Mouse (Mus musculus): Measurements from ENCODE around the gene Atn1. TPM values are rescaled to one million over a fixed set of nuclear protein-coding genes. Genes with fewer than 3 reads are reported as not detected.
A peak's percentile ranks its signal among the peaks of the same experiment; 100 is the strongest.

Atn1 gene
- polyA plus RNA-seq, 1 experiment from 2014 or later, result 1.8 TPM

DNA sequence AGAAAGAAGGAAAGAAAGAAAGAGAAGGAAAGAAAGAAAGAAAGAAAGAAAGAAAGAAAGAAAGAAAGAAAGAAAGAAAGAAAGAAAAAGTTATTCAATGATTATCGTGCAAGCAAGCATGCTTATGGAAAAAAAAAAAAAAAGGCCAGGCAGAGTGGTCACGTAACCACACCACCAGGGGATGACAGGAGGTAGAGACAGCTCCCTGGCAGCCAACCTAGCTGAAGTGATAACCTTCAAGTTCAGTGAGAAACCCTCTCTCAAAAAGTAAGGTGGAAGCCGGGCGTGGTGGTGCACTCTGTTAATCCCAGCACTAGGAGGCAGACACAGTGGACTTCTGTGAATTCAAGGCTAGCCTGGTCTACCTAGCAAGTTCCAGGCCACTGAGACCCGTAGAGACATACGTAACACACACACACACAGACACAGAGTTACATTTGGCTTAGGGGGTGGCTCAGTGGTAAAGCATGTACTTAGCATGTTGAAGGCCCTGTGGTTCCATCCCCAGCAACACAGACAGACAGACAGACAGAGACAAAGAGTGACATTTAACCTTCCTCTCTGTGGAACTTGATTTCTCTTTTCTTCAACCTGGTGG is 33.3 kb downstream of the Atn1 start:
- Histone ChIP-seq H3K4me1 (ENCODE audit: insufficient read depth) (peaks cover 51% of the 10 kb centered on the region), H3K9me3 (ENCODE audit: low read length) (no peaks in the 10 kb centered on the region), H3K9ac (replicated peaks) (no peak overlapping the region), H3K4me2 (ENCODE audit: low read depth, low read length) (0 out of 2 replicates have a peak overlapping the region, but pooled peaks have one; percentile 31), H3K4me3 (ENCODE audit: low read depth, low read length) (no peak overlapping the region), H3K27me3 (ENCODE audit: insufficient read depth, low read length) (no peaks in the 10 kb centered on the region), H3K27ac (ENCODE audit: low read depth) (peak overlapping the region; percentile 65), H3K36me3 (replicated peaks; ENCODE audit: insufficient read depth, low read length) (peaks cover 29% of the 10 kb centered on the region)
- 75% methylated on average over 6 of the region's 6 CpGs for WGBS (ENCODE audit: insufficient replicate concordance)
- ATAC-seq (no peak), DNase-seq (no peak)
- TF ChIP-seq CTCF (IDR thresholded peaks at IDR 0.05; ENCODE audit: low read depth) (0 out of 2 replicates have a peak, but pooled peaks have one; percentile 6), EP300 (IDR thresholded peaks at IDR 0.05; ENCODE audit: low read depth) (no peak)

DNA sequence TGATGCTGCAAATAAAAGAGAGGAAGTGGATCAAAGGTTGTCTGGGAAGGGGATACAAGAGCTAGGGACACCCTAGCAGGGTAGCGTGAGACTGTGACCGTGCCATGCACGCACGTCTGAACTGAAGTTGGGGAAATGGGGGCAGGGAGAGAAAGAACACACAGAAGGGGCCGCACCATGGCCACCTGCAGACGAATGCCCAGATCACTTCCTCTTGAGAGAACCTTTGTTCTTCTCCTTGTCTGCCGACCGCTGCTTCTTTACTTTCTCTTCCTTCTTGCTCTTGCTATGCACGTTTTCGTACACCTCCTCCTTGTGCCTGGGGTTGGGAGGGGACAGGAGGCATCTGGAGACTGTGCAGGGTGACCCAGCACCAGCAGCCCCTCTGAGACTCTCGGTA is 35.4 kb downstream of the Atn1 start:
- peaks cover 31% of the 10 kb centered on the region for H3K36me3 ChIP-seq (replicated peaks; ENCODE audit: insufficient read depth, low read length)
- TF ChIP-seq EP300 (IDR thresholded peaks at IDR 0.05; ENCODE audit: low read depth) (no peak), CTCF (IDR thresholded peaks at IDR 0.05; ENCODE audit: low read depth) (no peak)
- H3K27me3 ChIP-seq (ENCODE audit: insufficient read depth, low read length), result no peaks in the 10 kb centered on the region
- peaks cover 51% of the 10 kb centered on the region for H3K4me1 ChIP-seq (ENCODE audit: insufficient read depth)
- no peaks in the 10 kb centered on the region for H3K9me3 ChIP-seq (ENCODE audit: low read length)
- no peak overlapping the region for H3K4me3 ChIP-seq (ENCODE audit: low read depth, low read length)
- DNase-seq (no peak), ATAC-seq (no peak)
- peak overlapping the region; percentile 62 for H3K27ac ChIP-seq (ENCODE audit: low read depth)
- 59% methylated on average over 11 of the region's 11 CpGs for WGBS (ENCODE audit: insufficient replicate concordance)
- H3K4me2 ChIP-seq (ENCODE audit: low read depth, low read length), result peak overlapping the region; percentile 18; the same call in 1 of the 2 replicates
- H3K9ac ChIP-seq (replicated peaks), result no peak overlapping the region; the same call in 1 of the 2 replicates

DNA sequence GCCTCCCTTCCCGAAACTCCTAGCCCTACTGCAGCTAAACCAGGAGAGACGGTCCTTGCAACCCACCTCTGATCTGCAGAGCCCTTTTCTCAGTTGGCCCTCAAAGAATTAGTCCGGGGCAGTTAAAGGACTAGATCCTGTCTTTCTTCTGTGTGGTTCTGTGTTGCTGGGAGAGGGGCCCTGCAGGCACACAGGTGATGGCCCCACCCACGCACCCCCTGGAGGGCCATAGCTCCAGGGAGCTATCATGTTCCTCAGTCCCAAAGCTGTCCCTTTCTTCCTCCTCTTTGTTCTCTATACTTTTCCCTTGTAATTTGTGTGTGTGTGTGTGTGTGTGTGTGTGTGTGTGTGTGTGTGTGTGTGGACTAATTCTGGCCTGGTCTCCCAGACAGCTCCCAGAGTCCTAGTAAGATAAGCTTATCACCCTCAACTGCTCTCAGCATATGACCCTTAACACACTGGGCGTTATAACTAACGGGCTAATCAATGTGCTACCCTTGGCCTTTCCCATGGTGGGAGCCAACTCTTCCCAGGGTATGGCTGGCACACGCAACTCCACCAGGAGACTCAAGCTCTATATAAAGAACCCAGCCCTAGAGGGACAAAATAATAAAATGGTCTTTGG is 36.9 kb downstream of the Atn1 start:
- peak overlapping the region; percentile 46; the same call in 1 of the 2 replicates for H3K9ac ChIP-seq (replicated peaks)
- WGBS (ENCODE audit: insufficient replicate concordance), result 54% methylated on average over 7 of the region's 7 CpGs
- H3K4me2 ChIP-seq (ENCODE audit: low read depth, low read length), result 0 out of 2 replicates have a peak overlapping the region, but pooled peaks have one; percentile 11
- no peak overlapping the region for H3K4me3 ChIP-seq (ENCODE audit: low read depth, low read length)
- H3K9me3 ChIP-seq (ENCODE audit: low read length), result no peaks in the 10 kb centered on the region
- H3K4me1 ChIP-seq (ENCODE audit: insufficient read depth), result peaks cover 45% of the 10 kb centered on the region
- no peak for DNase-seq
- ATAC-seq, result peak; percentile 81
- peaks cover 40% of the 10 kb centered on the region for H3K36me3 ChIP-seq (replicated peaks; ENCODE audit: insufficient read depth, low read length)
- H3K27ac ChIP-seq (ENCODE audit: low read depth), result peak overlapping the region; percentile 34
- TF ChIP-seq EP300 (IDR thresholded peaks at IDR 0.05; ENCODE audit: low read depth) (peak; percentile 51; the same call in 1 of the 2 replicates), CTCF (IDR thresholded peaks at IDR 0.05; ENCODE audit: low read depth) (peak; percentile 36; the same call in 1 of the 2 replicates)
- no peaks in the 10 kb centered on the region for H3K27me3 ChIP-seq (ENCODE audit: insufficient read depth, low read length)

DNA sequence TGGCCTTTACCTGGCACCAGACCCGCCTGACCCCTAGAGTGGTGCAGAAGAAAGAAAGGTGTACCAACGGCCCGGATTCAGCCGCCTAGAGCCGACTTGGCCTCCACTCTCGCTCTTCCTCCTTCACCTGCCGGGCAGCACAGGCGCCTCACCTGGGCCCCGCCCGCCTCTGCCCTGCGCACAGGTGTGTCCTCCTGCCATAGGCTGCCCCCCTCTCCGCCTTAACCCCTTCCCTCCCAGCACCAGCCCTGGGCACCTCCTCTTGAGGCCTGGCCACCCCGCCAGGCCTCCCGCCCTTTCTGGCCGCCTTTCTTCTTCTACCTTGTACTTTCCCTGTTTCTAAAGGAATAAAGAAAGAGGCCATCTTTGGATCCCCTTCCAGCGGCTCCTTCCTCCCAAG is 37.6 kb downstream of the Atn1 start:
- H3K27ac ChIP-seq (ENCODE audit: low read depth), result no peak overlapping the region
- DNase-seq (no peak), ATAC-seq (no peak)
- no peak overlapping the region for H3K4me3 ChIP-seq (ENCODE audit: low read depth, low read length)
- H3K36me3 ChIP-seq (replicated peaks; ENCODE audit: insufficient read depth, low read length), result peaks cover 42% of the 10 kb centered on the region
- peaks cover 43% of the 10 kb centered on the region for H3K4me1 ChIP-seq (ENCODE audit: insufficient read depth)
- no peak overlapping the region for H3K4me2 ChIP-seq (ENCODE audit: low read depth, low read length)
- no peaks in the 10 kb centered on the region for H3K27me3 ChIP-seq (ENCODE audit: insufficient read depth, low read length)
- no peak overlapping the region for H3K9ac ChIP-seq (replicated peaks)
- H3K9me3 ChIP-seq (ENCODE audit: low read length), result no peaks in the 10 kb centered on the region
- 75% methylated on average over 12 of the region's 16 CpGs for WGBS (ENCODE audit: insufficient replicate concordance)
- TF ChIP-seq CTCF (IDR thresholded peaks at IDR 0.05; ENCODE audit: low read depth), result no peak
- no peak for TF ChIP-seq EP300 (IDR thresholded peaks at IDR 0.05; ENCODE audit: low read depth)

DNA sequence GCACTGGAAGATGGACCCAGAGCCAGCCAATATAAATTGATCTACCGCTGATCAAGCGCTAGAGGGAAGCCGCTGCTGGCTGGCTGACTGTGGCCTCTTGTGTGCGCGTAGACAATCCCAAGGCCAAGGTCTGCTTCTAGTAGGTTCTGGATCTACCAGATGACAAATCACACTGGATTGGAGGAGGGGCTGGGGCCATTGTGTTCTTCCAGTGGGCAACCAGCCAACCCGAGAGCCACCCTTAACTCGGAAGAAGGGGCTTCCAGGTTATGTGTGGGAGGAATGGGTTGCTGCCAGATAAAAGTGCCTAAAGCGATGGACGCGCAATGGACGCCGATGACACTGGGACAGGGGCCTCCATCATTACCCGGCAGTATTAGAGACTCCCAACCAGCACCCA is 38.4 kb downstream of the Atn1 start:
- Histone ChIP-seq H3K4me2 (ENCODE audit: low read depth, low read length) (no peak overlapping the region), H3K9me3 (ENCODE audit: low read length) (no peaks in the 10 kb centered on the region), H3K9ac (replicated peaks) (no peak overlapping the region), H3K4me3 (ENCODE audit: low read depth, low read length) (no peak overlapping the region), H3K27me3 (ENCODE audit: insufficient read depth, low read length) (no peaks in the 10 kb centered on the region), H3K36me3 (replicated peaks; ENCODE audit: insufficient read depth, low read length) (peaks cover 42% of the 10 kb centered on the region), H3K4me1 (ENCODE audit: insufficient read depth) (peaks cover 44% of the 10 kb centered on the region), H3K27ac (ENCODE audit: low read depth) (no peak overlapping the region)
- TF ChIP-seq CTCF (IDR thresholded peaks at IDR 0.05; ENCODE audit: low read depth) (no peak), EP300 (IDR thresholded peaks at IDR 0.05; ENCODE audit: low read depth) (no peak)
- DNase-seq, result no peak
- WGBS (ENCODE audit: insufficient replicate concordance), result 87% methylated on average over 13 of the region's 13 CpGs
- ATAC-seq, result no peak

DNA sequence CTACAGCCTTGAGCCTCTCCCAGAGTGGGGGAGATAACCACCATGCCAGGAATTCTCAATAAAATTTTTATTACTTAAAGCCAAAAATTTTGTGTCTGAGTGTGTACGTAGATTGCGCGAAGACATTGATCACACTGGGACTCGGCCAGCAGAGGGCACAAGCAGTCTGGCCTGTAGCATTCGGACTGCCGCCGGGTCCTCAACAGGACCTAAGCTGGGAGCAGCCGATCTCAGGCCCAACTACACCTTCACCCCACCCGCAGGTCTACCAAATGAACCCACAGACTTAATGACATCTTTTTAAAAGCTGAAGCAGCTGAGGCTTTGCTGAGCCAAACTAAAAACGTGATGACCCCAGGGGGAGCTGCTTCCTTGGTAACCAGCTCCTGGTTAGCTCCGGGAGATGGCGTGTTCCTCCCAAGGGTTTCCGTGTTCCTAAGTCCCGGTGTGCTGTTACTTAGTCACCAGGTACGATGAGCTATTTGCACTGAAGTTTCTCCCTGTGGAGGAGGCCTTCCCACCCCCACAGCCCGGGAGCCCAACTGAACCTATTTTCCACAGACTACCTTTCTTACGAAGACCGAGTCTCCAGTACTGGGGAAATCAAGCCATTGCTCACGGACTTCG is 39.3 kb downstream of the Atn1 start:
- DNase-seq, result peak; percentile 73
- WGBS (ENCODE audit: insufficient replicate concordance), result 64% methylated on average over 20 of the region's 20 CpGs
- no peak overlapping the region for H3K4me2 ChIP-seq (ENCODE audit: low read depth, low read length)
- no peak for ATAC-seq
- no peaks in the 10 kb centered on the region for H3K27me3 ChIP-seq (ENCODE audit: insufficient read depth, low read length)
- peaks cover 47% of the 10 kb centered on the region for H3K4me1 ChIP-seq (ENCODE audit: insufficient read depth)
- no peaks in the 10 kb centered on the region for H3K9me3 ChIP-seq (ENCODE audit: low read length)
- no peak overlapping the region for H3K27ac ChIP-seq (ENCODE audit: low read depth)
- H3K4me3 ChIP-seq (ENCODE audit: low read depth, low read length), result no peak overlapping the region
- H3K36me3 ChIP-seq (replicated peaks; ENCODE audit: insufficient read depth, low read length), result peaks cover 42% of the 10 kb centered on the region
- H3K9ac ChIP-seq (replicated peaks), result no peak overlapping the region
- TF ChIP-seq CTCF (IDR thresholded peaks at IDR 0.05; ENCODE audit: low read depth), result peak; percentile 79
- no peak for TF ChIP-seq EP300 (IDR thresholded peaks at IDR 0.05; ENCODE audit: low read depth)

Data from liver, postnatal 0 days (tissue).